Mouse (Mus musculus): ENCODE results near the gene Zc3h6. TPM values are rescaled to one million over a fixed set of nuclear protein-coding genes. Genes with fewer than 3 reads are reported as not detected.

The Zc3h6 gene
- total and polyA plus RNA-seq, 2 experiments from 2014 or later, result 5.9 to 6.8 TPM

GRCm38 (mm10) chr2:128967661-128968441 lies 649 bp downstream of the Zc3h6 start, which contains the start of gene Gm10762:
TSS of gene Gm10762 (minus strand) at chr2:128967725.
- ATAC-seq (ENCODE audit: low FRiP score) (peak; percentile 73), DNase-seq (ENCODE audit: low spot score) (peak; percentile 76)
- peak within 1 kb of the TSS; percentile 67 for H3K4me2 ChIP-seq (ENCODE audit: low read depth, low read length, poor library complexity, severe bottlenecking)
- TF ChIP-seq CTCF (IDR thresholded peaks at IDR 0.05), result no peak
- H3K27me3 ChIP-seq (ENCODE audit: insufficient read depth, low read length), result no peaks in the 10 kb centered on the region
- WGBS, result under 1% methylated on average over 70 of the region's 80 CpGs
- H3K4me3 ChIP-seq (ENCODE audit: low read depth, low read length), result peak within 1 kb of the TSS; percentile 90
- no peaks in the 10 kb centered on the region for H3K9me3 ChIP-seq (ENCODE audit: low read length)
- H3K27ac ChIP-seq (ENCODE audit: low read depth, low read length), result peak within 1 kb of the TSS; percentile 100
- H3K4me1 ChIP-seq (ENCODE audit: insufficient read depth, low read length), result 0 out of 2 replicates have a peak, but pooled peaks cover 7% of the 10 kb centered on the region
- no peaks in the 10 kb centered on the region for H3K36me3 ChIP-seq (ENCODE audit: insufficient read depth, low read length)
- peak within 1 kb of the TSS; percentile 100 for H3K9ac ChIP-seq (replicated peaks; ENCODE audit: low read length, poor library complexity, severe bottlenecking)

GRCm38 (mm10) chr2:128968475-128969083 lies 1.4 kb downstream of the Zc3h6 start:
- Histone ChIP-seq H3K36me3 (ENCODE audit: insufficient read depth, low read length) (no peaks in the 10 kb centered on the region), H3K27ac (ENCODE audit: low read depth, low read length) (peak overlapping the region; percentile 100), H3K4me2 (ENCODE audit: low read depth, low read length, poor library complexity, severe bottlenecking) (peak overlapping the region; percentile 67), H3K27me3 (ENCODE audit: insufficient read depth, low read length) (no peaks in the 10 kb centered on the region), H3K4me3 (ENCODE audit: low read depth, low read length) (peak overlapping the region; percentile 90), H3K9ac (replicated peaks; ENCODE audit: low read length, poor library complexity, severe bottlenecking) (peak overlapping the region; percentile 100; the same call in 1 of the 2 replicates), H3K4me1 (ENCODE audit: insufficient read depth, low read length) (0 out of 2 replicates have a peak, but pooled peaks cover 7% of the 10 kb centered on the region), H3K9me3 (ENCODE audit: low read length) (no peaks in the 10 kb centered on the region)
- no peak for DNase-seq (ENCODE audit: low spot score)
- TF ChIP-seq CTCF (IDR thresholded peaks at IDR 0.05), result no peak
- ATAC-seq (ENCODE audit: low FRiP score), result no peak

- Histone ChIP-seq H3K4me3 (ENCODE audit: low read depth, low read length) (no peak overlapping the region), H3K9ac (replicated peaks; ENCODE audit: low read length, poor library complexity, severe bottlenecking) (no peak overlapping the region), H3K27me3 (ENCODE audit: insufficient read depth, low read length) (no peaks in the 10 kb centered on the region), H3K27ac (ENCODE audit: low read depth, low read length) (no peak overlapping the region), H3K36me3 (ENCODE audit: insufficient read depth, low read length) (no peaks in the 10 kb centered on the region), H3K4me2 (ENCODE audit: low read depth, low read length, poor library complexity, severe bottlenecking) (no peak overlapping the region), H3K4me1 (ENCODE audit: insufficient read depth, low read length) (no peaks in the 10 kb centered on the region), H3K9me3 (ENCODE audit: low read length) (no peaks in the 10 kb centered on the region)
- DNase-seq (ENCODE audit: low spot score) (no peak), ATAC-seq (ENCODE audit: low FRiP score) (no peak)
- no peak for TF ChIP-seq CTCF (IDR thresholded peaks at IDR 0.05)
These were observed 5.1 kb downstream of the Zc3h6 start for GRCm38 (mm10) chr2:128972301-128972700.

- no peak for TF ChIP-seq CTCF (IDR thresholded peaks at IDR 0.05)
- Histone ChIP-seq H3K27me3 (ENCODE audit: insufficient read depth, low read length) (no peaks in the 10 kb centered on the region), H3K9me3 (ENCODE audit: low read length) (no peaks in the 10 kb centered on the region), H3K36me3 (ENCODE audit: insufficient read depth, low read length) (no peaks in the 10 kb centered on the region), H3K4me2 (ENCODE audit: low read depth, low read length, poor library complexity, severe bottlenecking) (no peak overlapping the region), H3K27ac (ENCODE audit: low read depth, low read length) (no peak overlapping the region), H3K9ac (replicated peaks; ENCODE audit: low read length, poor library complexity, severe bottlenecking) (no peak overlapping the region), H3K4me1 (ENCODE audit: insufficient read depth, low read length) (no peaks in the 10 kb centered on the region), H3K4me3 (ENCODE audit: low read depth, low read length) (no peak overlapping the region)
- WGBS, result 76% methylated on average over 4 of the region's 4 CpGs
- DNase-seq (ENCODE audit: low spot score) (no peak), ATAC-seq (ENCODE audit: low FRiP score) (no peak)
These were observed 8.4 kb downstream of the Zc3h6 start for GRCm38 (mm10) chr2:128975572-128975971.

GRCm38 (mm10) chr2:128984746-128985145 lies 17.5 kb downstream of the Zc3h6 start:
- Histone ChIP-seq H3K4me3 (ENCODE audit: low read depth, low read length) (no peak overlapping the region), H3K27ac (ENCODE audit: low read depth, low read length) (no peak overlapping the region), H3K9ac (replicated peaks; ENCODE audit: low read length, poor library complexity, severe bottlenecking) (no peak overlapping the region), H3K4me1 (ENCODE audit: insufficient read depth, low read length) (no peaks in the 10 kb centered on the region), H3K9me3 (ENCODE audit: low read length) (no peaks in the 10 kb centered on the region), H3K36me3 (ENCODE audit: insufficient read depth, low read length) (no peaks in the 10 kb centered on the region), H3K27me3 (ENCODE audit: insufficient read depth, low read length) (no peaks in the 10 kb centered on the region), H3K4me2 (ENCODE audit: low read depth, low read length, poor library complexity, severe bottlenecking) (no peak overlapping the region)
- WGBS, result 86% methylated on average over 3 of the region's 3 CpGs
- DNase-seq (ENCODE audit: low spot score) (no peak), ATAC-seq (ENCODE audit: low FRiP score) (no peak)
- no peak for TF ChIP-seq CTCF (IDR thresholded peaks at IDR 0.05)

- Histone ChIP-seq H3K9me3 (ENCODE audit: low read length) (no peaks in the 10 kb centered on the region), H3K27ac (ENCODE audit: low read depth, low read length) (no peak overlapping the region), H3K4me3 (ENCODE audit: low read depth, low read length) (no peak overlapping the region), H3K36me3 (ENCODE audit: insufficient read depth, low read length) (0 out of 2 replicates have a peak, but pooled peaks cover 2% of the 10 kb centered on the region), H3K27me3 (ENCODE audit: insufficient read depth, low read length) (no peaks in the 10 kb centered on the region), H3K9ac (replicated peaks; ENCODE audit: low read length, poor library complexity, severe bottlenecking) (no peak overlapping the region), H3K4me1 (ENCODE audit: insufficient read depth, low read length) (no peaks in the 10 kb centered on the region), H3K4me2 (ENCODE audit: low read depth, low read length, poor library complexity, severe bottlenecking) (no peak overlapping the region)
- ATAC-seq (ENCODE audit: low FRiP score) (no peak), DNase-seq (ENCODE audit: low spot score) (no peak)
- no peak for TF ChIP-seq CTCF (IDR thresholded peaks at IDR 0.05)
These were observed 37.7 kb downstream of the Zc3h6 start for GRCm38 (mm10) chr2:129004872-129005271.

All from midbrain, postnatal 0 days (tissue).